Mouse (Mus musculus) heart, postnatal 10 days (tissue): ENCODE measurements at regions not wholly inside any gene's neighbourhood (a gene's known extent, or its start where the extent isn't known, plus 50 kb on each side); places are given as distances from the start of the nearest gene placed in this dataset.
"Not testable (repeated sequence)": the region's sequence is repeated elsewhere in the genome, so short reads cannot be mapped to it uniquely, and the experiment has no call there.

ENCODE experiments used
- DNase-seq, 2 experiments: peaks; one replicate each; pipeline ENCODE4 v3.0.0; 2021
- intact Hi-C: fragments of 180-260 bp; cut with DNase I; formaldehyde crosslinking; loops from one replicate; pipeline ENCODE4 v1.15.1; 2025

DNA sequence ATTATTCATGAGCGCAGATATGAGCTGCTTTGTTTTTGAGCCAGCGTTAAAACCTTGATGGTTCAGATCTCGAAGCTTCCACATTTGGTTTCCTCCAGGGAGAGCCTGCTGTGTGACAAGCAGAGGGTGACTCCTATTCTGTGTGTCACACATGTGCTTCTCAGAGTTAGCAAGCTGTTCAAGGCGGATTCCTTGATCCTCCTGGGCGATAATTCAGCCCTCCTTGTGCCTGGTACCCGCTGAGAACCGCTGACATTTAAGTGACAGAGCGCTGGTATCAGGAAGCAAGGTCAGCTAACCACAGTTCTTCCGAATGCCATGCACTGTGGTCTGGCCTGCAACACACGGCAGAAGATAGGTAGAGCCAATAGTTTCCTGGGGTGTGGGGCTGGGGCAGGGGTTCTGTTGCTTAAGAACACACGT, 294.5 kb upstream of the Arglu1 start:
- intact Hi-C loops = no loop called here

DNA sequence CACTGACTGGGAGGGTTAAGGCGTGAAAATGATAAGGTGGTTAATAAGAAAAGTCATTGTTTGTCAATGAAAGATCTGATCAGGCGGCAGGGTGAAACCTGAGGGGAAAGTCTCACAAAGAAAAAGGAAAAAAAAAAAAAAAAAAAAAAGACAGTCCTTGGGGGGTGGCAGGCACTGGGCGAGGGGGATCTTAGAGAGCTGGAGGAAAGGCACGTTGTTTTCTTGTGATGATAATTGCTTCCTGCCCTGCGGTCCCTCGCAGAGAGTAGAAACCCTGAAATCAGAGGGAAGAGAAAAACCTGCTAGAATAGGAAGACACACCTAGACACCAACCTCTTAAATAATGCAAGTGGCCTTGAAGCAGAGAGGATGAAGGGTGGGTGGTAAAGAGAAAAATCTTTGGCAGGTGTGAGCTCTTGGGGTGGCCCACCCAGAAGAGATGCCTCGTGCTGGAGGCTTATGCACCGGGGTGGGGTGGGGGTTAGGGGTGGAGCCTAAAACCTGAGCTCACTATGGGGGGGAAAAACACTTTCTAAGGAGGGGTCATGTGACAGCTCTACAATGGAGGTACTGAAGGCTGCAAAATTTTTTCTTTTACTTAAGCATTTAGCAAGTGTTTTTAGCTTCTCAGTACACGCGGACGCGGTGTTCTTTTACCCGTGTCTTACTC, 294.0 kb upstream of the Arglu1 start:
- no peak for DNase-seq
- intact Hi-C loops = no loop called here

More for the DNA sequence above, 294.5 kb upstream of the Arglu1 start:
- no peak for DNase-seq

DNA sequence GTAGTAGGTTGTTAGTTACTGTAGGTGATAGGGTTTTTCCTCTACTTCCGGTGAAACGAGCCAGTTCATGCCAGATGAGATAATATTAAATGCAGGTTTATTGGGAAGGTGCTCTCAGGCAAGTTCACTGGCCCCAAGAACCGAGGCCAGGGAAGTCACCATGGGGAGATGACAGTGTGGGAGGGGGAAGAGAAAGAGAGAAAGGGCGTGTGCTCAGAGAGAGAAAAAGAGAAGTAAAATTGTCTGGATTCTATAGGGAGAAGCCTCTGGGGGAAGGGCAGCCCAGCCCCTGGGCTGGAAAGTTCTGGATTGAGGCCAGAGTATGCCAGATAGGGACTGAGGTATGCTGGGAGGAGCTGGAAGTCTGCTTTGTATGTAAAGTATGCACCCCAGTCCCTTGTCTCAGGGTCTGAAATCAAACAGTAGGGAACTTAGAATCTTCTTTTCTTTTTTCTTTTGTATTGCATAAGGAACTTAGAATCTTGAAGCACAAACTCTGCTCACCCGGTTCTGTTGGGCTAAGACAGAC, 292.9 kb upstream of the Arglu1 start:
- intact Hi-C loops = no loop called here
- DNase-seq = no peak

DNA sequence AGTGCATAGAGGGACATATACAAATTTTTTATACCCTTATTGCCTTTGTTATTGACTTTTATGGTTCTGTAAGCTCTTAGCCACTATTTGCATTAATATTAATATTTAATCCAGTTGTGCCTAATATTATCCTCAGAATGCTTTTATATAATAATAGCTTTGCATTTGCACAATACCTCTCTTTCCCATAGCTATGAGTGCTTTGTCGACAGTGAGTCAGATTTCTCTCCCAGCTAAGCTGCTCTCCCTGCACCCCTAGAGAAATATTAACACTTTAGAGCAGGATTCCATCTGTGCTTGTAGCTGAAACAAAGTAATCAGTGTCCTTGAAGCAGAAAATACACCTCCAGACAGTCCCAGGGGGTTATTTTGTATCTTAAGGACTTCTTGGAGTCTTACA, 288.6 kb upstream of the Arglu1 start:
- DNase-seq = no peak
- intact Hi-C loops = no loop called here

DNA sequence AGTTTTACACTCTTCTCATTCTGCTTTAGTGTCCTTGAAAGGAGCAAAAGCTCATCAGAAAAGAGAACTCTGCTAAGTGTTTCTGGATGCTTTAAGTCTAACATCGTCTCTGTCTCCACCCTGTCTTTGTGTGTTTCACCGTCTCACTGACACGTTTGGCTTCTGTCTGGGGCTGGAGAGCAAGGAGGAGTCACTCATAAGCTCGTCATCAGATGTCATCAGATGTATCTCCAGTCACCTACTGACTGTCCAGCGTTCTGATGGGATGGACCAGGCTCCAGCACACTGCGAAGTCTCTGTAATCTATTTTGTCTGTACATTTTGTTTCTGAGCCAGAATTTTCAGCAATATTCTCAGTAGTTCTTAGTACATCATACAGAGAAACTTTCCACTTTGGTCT, 283.4 kb upstream of the Arglu1 start:
- intact Hi-C loops = no loop called here

DNA sequence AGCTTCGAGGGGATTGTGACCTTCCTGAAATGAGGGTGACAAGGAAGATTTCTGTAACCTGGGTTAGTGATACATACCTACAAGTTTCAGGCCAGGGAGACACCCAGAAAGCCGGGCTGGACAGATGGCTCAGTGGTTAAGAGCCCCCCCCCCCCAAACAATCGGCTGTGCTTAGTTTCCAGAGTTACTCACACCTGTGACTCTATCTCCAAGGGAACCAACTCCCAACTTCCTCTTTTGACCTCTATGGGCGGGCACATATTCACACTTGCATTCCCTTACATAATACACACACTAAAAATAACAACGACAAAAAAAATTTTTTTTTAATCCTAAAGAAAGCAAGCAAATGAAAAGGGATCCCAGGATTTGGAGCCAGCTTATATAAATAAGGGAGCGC, 283.0 kb upstream of the Arglu1 start:
- intact Hi-C loops = no loop called here
- DNase-seq = no peak

More for the DNA sequence above, 283.4 kb upstream of the Arglu1 start:
- DNase-seq = no peak

DNA sequence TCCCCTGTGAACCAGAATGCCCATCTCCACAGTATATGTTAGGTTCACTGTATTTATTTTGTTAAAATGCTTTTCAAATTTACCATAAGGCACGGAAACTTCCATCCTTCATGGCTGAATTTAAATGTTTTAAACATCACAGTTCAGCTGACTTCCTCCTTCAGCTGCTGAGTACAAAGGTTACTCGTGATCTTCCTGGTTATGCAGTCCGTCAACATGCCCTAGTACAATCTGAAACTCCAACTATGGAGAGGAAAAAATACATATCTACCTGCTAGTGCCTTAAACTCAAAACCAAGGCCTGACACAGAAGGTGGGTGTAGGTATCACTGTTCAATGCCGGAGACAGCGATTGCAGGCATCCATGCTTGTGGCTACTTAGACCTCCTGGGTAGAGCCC, 280.5 kb upstream of the Arglu1 start:
- no peak for DNase-seq
- intact Hi-C loops = no loop called here

DNA sequence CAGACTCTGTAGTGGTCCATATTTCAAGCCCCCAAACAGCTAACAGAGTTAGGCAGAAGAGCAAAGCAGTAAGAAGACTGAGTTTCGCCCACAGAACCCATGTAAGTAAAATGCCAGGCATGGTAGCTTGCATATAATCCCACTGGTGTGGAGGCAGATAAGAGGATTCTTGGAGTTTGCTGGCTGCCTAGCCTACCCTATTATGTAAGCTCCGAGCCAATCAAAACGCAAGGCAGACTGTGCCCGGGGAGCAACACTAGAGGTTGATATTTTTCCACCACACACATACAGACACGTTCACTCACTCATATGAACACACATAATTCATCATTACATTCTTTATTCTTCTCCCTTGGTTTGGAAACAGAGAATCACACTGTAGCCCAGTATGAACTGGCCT, 280.0 kb upstream of the Arglu1 start:
- no peak for DNase-seq
- intact Hi-C loops = no loop called here

DNA sequence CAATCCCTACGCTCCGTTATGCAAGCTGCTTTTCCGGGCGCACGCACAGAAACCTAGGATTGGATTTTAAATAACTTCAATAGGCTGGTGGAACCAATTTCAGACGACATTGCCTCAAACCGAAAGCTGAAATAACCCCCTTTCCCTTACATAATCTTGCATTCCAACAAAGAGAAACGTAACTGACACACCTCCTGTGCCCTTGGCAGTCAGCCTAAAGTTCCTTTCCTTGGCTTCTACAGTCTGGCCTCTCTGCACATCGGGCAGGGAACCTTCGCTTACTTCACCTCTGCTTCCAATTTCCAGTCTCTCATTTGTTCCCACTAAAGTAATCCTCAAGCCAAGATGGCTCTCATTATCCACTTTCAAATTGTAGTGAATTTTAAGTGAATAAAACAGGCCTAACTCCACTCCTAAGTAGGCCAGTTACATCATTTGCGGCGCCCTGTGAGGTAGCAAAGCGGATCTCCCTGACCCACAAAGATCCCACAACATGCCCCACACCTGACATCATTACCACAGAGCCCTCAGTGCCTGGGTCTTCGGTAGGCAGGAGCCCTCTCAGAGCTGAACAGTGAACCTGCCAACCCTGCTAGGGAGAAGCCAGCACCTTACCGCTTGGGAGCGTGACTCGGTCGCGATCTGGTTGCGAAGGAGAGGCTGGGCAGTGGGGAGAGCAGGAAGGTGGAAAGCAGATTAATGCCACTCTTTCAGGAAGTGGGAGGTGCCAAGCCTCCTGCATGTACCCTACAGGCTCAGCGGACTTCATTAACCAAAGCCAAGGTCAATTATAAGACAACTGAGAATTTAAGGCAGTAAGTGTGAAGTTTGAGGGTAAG, 279.0 kb upstream of the Arglu1 start:
- intact Hi-C loops = no loop called here
- DNase-seq = peak in 1 of 2 experiments; percentile 47

DNA sequence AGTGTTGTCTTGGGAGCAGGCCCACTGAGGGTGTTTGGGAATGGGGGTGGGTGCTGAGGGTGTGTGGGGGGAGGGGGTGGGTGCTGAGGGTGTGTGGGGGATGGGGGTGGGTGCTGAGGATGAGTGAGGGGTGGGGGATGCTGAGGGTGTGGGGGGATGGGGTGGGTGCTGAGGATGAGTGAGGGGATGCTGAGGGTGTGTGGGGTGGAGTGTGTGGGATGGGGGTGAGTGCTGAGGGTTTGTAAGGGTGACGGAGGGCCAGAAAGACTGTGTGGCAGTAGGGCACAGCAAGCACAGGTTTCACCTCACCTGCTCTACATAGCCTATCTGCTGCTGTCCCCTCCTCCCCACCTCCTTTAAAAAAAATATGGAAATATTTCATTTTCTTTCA, 276.3 kb upstream of the Arglu1 start:
- intact Hi-C loops = no loop called here
- DNase-seq = no peak

DNA sequence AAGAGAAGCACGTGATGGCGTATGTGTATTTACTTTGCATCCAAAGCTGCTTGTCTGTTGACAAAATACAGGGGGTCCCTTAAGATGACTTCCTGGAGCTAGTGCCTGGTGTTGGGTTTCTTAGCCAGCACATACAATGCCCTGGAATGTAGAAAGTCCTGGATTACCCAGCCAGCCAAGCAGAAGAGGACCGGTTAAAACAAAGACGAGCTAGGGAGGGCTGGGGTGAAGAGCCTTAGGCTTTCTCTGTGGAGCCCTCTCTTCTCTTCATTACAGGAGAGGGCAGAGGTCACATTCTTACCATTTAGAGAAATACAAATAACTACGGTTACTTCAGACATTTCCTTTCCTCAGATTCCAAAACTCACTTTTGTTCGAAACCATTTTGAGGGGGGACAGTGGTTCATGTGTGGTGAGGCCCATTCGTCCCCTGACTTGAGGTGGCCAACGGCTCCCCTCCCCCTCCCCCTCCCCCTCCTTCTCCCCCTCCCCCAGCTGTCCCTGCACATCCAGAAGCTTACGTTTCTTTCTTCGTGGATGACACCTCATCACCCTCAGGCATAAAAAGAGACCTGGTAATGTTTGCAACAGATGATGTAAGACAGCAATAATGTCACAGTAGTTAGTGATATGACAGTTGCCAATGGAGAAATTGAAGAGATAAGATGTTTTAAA, 275.8 kb upstream of the Arglu1 start:
- no peak for DNase-seq
- intact Hi-C loops = no loop called here

DNA sequence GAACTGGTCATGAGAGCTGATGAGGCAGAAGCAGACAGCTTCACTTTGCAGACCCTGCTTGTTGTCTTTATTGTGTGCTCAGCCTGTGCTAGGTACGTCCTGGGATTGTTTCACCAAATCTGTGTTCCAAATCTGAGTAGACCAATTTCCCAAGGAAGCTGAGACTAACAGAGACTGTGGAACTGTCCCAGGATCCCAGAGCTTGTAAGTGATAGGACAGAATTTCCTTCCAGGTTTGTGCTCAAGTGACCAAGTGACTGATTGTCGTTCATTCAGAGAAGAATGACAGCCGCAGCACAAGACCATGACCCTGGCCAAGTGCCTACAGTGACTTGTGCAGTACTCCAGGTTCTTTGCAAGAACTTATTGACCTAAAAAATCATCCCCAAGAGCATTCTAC, 269.9 kb upstream of the Arglu1 start:
- intact Hi-C loops = no loop called here
- DNase-seq = no peak

DNA sequence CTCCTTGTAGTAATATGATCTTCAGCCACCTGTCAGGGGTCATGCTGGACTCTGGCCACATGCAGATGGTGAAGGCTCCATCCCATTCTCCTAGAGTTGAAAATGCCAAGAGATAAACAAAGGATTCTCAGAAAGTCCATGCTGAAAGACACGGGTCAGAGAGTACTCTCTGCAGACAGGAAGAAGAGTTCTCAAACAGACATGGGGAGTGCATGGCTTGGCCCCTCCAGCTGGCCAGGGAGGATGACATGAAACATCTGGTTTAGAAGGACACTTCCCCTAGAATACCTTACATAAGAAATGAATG, 269.4 kb upstream of the Arglu1 start:
- intact Hi-C loops = no loop called here
- no peak for DNase-seq

DNA sequence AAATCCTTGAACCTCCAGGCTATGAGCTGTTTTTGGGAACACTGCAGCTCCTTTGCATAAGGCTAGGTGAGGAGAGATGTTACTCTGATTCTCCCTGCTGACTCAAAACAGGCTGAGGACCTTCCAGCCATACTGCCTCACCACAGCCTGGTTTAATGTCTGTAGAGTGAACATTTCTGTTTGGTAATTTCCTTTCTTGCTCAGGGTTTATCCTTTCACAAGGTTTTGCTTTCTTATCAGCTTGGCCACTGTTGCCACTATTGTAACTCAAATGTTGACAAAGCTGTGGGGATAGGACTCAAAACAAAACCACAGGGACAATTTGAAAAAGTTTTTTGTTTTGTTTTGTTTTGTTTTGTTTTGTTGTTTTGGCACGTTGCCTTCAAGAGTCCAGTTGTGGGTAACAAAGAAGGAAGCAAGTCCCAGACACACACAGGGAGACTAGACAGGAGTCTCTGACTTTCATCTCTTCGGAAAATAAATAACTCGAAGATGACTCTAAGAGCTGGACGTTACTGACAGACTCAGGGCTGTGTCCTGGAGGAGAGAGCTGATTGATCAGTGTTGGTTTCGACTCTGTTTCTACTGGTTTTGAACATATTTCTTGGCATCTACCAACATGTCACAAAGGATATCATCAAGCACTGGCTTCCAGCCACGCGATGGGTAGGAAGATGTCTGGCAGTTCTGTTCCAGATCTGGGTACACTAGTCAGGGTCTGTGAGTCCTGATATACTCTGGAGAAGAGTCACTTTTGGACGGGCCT, 268.9 kb upstream of the Arglu1 start:
- intact Hi-C loops = no loop called here
- DNase-seq = no peak

DNA sequence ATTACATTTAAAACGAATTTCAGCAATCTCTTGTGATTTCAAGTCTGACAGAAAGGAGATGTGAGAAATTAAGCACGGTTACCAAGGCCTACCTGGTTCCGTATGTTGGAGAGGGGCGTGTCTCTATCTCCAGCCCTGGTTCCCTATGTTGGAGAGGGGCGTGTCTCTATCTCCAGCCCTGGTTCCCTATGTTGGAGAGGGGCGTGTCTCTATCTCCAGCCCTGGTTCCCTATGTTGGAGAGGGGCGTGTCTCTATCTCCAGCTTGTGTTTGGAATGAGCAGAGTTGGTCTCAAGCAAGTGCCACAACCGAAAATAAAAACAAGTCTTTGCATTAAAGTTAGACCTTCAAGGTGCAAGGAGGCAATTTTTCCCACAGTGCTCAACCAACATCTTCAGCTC, 267.8 kb upstream of the Arglu1 start:
- DNase-seq, intact Hi-C loops: not testable (repeated sequence)

DNA sequence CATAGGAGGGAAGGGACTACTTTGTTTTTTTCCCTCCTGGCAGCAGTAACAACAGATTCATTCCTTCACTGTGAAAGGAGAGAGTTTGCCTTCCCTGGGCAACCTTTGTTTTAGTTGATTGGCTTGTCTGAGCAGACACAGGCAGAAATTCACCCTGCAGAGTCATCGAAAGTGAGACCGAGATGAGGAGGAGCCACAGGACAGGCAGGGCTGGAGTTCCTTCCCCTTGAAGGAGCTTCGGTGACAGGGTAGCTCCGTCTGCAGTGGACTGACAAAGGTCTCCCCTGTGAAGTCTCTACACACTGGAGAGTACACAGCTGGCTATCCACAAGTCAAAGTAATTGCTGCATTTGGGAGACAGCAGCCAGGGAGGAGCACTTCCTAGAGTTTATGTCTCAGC, 261.9 kb upstream of the Arglu1 start:
- DNase-seq = no peak
- intact Hi-C loops = no loop called here

DNA sequence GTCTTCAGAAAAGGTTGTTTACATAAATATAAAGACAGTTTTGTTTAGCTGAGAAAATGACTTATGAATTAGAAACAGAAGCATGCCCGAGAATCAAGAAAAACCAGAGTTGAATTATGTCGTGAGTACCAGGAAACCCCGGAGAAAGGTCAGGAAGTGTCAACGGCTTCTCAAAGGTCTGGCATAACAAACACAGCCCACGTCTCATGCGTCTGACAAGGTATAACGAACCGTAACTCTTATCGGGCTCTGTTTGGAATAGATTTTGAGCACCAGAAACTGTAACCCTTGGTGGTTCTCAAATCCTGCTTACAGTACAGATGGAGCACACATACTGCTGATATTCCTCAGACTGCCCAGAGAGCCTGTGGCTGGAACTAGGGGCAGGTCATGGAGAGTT, 260.9 kb upstream of the Arglu1 start:
- DNase-seq = no peak
- intact Hi-C loops = no loop called here

DNA sequence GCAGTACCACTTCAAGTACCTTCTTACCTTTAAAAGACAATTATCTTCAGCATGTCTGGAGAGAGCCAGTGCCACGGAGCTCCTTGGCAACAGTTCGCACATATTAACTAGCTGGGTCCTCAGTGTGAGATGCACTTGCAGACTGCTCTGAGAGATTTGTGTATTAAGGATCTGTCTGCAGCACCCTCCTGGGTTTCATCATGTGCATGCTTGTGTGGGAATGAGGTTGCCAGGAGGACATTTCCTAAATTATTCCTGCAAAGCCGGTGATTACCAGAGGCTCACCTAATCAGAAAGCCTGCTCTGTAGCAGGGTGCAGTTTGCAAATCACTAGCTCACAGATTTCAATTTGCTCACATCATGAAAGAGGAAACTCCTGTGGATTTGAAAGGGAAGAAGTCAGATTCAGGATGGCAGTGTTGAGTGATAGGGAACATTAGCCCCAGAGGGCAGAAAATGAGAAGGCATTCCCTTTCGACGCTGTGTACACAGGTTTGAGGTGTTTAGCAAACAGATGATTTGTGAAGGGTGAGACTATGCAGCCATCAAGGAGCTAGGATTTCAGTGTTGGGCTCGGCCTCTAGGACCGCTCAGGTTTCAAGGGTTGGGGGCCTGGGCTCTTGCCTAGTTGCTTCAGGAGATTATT, 257.3 kb upstream of the Arglu1 start:
- no peak for DNase-seq
- intact Hi-C loops = no loop called here

DNA sequence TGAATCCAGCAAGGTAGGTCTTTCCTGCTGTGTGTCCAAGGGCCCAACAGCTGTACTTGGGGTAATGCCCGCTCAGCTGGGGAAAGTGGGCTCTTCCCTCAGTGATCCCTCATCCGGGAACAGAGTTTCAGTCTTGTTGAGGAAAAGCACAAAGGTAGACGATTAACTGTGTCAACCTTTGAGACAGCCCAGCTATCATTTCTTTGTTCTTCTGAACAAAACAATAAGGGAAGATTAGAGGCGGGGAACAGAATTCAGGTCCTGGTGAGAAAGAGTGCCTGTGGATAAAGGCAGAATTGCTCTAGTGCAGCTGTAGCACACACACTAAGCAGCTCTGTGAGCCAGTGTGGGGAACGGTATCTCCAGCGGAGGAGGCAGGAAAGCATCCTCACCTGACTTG, 252.7 kb upstream of the Arglu1 start:
- intact Hi-C loops = no loop called here
- no peak for DNase-seq

DNA sequence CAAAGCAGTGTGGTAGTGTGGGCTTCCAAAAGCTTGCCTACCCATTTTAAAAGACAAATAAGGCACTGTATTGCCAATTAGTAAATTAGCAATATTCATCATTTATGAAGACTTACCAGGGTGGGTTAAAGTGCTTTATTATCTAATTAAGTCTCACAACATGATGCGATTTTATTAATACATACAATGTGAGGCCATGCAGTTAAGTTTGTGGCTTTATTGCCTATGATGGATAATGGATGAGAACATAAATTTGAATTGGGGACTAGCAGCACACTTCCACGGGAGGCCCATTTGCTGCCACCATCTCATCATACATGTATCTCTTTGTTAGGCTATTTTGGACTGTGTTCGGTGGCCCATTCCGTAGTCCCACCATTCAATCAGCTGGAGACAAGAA, 250.6 kb upstream of the Arglu1 start:
- no peak for DNase-seq
- intact Hi-C loops = no loop called here

DNA sequence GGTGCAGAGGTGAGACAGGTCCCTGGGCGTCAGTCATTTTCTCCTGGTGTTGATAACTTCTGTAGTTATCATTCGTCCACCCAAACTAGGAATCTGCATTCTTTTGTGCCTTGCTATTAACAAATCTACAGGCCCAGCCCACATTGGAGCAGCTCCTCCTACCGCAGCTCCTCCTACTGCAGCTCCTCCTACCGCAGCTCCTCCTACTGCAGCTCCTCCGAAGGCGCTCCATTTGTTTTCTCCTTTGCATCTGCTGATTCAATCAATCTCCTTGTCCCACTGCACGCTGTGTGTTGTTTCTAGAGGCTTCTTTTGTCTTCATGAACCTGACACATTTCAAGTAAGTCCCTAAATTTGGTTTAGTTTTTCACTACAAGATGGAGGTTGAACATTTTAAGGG, 248.2 kb upstream of the Arglu1 start:
- intact Hi-C loops = no loop called here
- no peak for DNase-seq
